Mouse (Mus musculus): ENCODE measurements at regions not wholly inside any gene's neighbourhood (a gene's known extent, or its start where the extent isn't known, plus 50 kb on each side); places are given as distances from the start of the nearest gene placed in this dataset.

DNA sequence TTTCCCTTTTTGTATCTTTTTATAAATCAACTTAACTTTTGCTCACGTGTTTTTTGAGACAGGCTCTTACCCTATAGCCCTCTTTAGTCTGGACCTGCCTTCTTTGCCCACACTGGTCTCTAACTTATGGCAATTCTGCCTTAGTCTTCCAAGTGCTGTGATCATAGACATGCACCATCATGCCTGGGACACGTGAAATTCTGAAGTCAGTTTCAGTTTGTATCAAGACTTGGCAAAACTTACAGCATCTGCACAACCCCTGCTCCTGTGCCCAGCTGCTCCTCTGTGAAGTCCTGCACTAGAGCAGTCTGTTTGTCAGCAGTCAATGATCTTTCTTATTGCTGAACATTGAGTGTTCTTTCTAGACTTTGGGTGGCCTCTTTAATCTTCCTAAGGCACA lies 114.3 kb upstream of the Tsc22d2 start:
- no peak for DNase-seq
- intact Hi-C loops (cut with DNase I), result loop anchor here (5.0 to 10.0 kb wide), 3 partner anchors 115 to 187 kb away; partner anchors contain the start of gene Tsc22d2

- intact Hi-C loops (cut with DNase I), result loop anchor here (5.0 to 10.0 kb wide), 3 partner anchors 114 to 186 kb away; partner anchors contain the start of gene Tsc22d2
- DNase-seq, result no peak
Observed at GRCm38 (mm10) chr3:58300801-58301485, 113.6 kb upstream of the Tsc22d2 start.

GRCm38 (mm10) chr3:58302322-58302721 lies 112.2 kb upstream of the Tsc22d2 start:
- no peak for DNase-seq
- intact Hi-C loops (cut with DNase I), result loop anchor here (5.0 to 10.0 kb wide), 3 partner anchors 112 to 185 kb away; partner anchors contain the start of gene Tsc22d2

GRCm38 (mm10) chr3:58303746-58304145 lies 110.8 kb upstream of the Tsc22d2 start:
- intact Hi-C loops (cut with DNase I), result loop anchor here (5.0 to 10.0 kb wide), 3 partner anchors 111 to 184 kb away; partner anchors contain the start of gene Tsc22d2

DNA sequence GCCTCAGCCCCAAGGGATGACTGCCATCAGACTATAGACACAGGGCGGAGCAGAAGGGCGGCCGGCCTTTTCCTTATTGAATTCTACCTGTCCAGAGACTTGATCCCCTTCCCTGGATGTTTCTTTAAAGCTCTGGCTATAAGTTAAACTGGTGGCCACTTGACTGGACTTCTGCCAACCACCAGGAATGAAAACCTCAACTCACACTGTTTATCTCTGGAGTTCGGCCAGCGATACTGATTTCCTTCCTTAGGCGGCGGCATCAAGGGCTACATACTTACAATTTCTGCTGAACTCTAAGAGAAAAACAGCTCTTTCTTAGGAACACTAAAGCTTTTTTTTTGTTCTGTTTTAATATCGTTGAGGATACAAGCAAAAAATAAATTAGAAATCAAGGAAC lies 104.9 kb upstream of the Tsc22d2 start:
- no peak for DNase-seq
- intact Hi-C loops (cut with DNase I), result loop anchor here (10.0 kb wide), 2 partner anchors 105 to 145 kb away; partner anchors contain the start of gene Tsc22d2

More at GRCm38 (mm10) chr3:58303746-58304145, 110.8 kb upstream of the Tsc22d2 start:
- DNase-seq, result no peak

- intact Hi-C loops (cut with DNase I), result no loop called here
- DNase-seq, result no peak
Observed at GRCm38 (mm10) chr3:58310390-58310789, 104.1 kb upstream of the Tsc22d2 start.

DNA sequence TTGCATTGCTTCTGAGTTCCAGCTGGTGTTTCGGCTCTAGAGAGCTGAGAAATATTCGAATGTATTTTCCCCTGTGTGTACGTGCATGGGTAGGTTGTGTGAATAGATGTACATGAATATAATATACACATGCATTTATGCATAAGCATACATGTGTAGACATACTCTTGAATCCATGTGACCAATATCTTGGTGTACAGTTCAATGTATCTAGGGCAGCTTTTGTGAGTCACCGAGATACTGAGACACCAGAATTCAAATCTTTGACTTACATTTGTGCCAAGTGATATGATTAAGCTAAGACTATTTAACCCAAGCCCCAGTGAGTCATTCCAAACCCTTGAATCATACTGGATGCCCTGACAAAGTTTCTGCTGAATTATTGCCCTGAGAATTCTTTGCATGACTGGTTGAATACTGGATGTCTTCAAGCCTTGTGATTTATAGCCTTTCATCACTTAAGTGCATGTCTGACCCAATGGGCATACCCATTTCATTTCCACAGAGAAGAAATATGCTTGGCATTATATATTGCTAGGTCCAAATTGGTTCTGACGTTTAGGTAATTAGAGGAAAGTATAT lies 103.3 kb upstream of the Tsc22d2 start:
- intact Hi-C loops (cut with DNase I), result no loop called here
- DNase-seq, result no peak

GRCm38 (mm10) chr3:58312623-58313022 lies 101.9 kb upstream of the Tsc22d2 start:
- intact Hi-C loops (cut with DNase I), result no loop called here
- no peak for DNase-seq

DNA sequence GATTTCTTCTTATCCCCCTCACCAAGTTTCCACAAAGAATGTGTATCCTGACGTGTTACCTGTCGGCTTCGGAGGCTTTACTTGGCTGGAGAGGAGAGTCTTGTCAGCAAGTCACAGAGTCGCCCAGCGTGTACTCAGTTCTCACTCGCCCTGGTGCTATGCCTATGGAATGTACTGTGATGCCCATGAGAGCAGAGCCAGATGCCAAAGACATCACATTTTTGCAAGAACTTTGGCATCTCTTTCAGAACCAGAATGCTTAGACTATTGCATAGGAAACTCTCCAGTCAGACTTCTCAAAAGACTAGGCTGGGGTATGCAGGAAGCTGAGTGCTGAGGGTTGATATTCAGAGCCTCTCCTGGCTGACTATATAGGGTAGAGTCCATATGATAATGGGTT lies 99.3 kb upstream of the Tsc22d2 start:
- no peak for DNase-seq
- intact Hi-C loops (cut with DNase I), result no loop called here

DNA sequence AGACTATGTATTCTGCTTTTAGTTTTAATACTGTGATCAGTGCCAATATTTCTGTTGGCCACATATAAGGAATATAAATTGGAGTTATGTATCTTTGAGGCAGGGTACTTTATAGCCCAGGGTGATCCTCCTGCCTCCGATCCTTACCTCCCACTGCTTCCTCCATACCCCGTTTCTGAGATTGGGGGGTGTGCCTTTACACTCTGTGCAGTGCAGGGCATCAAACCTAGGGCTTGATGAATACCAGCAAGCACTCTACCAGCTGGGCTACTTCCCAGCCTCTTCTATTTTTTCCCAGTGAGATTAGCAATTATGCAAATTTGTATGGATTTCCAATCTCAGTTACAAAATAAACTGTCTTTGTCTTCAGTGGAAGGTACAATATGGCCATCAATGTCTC lies 97.3 kb upstream of the Tsc22d2 start:
- intact Hi-C loops (cut with DNase I), result no loop called here
- no peak for DNase-seq

DNA sequence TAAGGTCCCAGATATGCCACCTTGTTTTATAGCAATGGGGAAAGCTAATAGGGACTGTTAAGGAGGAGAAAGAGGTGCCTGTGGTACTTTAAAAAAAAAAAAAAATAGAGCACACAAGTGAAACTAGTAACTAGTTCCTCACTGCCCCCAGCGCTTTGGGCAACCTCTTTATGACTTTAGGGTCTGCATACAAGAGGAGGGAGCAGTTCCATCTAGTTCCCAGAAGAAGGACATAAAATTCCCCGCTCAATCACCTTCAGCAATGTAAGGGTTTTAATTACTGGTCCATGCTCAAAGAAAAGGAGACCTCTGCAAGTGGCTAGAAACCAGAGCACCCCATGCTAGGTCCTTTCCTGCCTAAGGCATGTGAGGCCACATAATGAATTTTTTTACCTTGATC lies 95.8 kb upstream of the Tsc22d2 start:
- intact Hi-C loops (cut with DNase I), result no loop called here
- no peak for DNase-seq

- DNase-seq, result no peak
- intact Hi-C loops (cut with DNase I), result no loop called here
Observed at GRCm38 (mm10) chr3:58319463-58319862, 95.1 kb upstream of the Tsc22d2 start.

GRCm38 (mm10) chr3:58320812-58321211 lies 93.7 kb upstream of the Tsc22d2 start:
- intact Hi-C loops (cut with DNase I), result no loop called here
- no peak for DNase-seq

- DNase-seq, result no peak
- intact Hi-C loops (cut with DNase I), result no loop called here
Observed at GRCm38 (mm10) chr3:58322322-58322721, 92.2 kb upstream of the Tsc22d2 start.

- intact Hi-C loops (cut with DNase I), result no loop called here
- DNase-seq, result no peak
Observed at GRCm38 (mm10) chr3:58327721-58328120, 86.8 kb upstream of the Tsc22d2 start.

DNA sequence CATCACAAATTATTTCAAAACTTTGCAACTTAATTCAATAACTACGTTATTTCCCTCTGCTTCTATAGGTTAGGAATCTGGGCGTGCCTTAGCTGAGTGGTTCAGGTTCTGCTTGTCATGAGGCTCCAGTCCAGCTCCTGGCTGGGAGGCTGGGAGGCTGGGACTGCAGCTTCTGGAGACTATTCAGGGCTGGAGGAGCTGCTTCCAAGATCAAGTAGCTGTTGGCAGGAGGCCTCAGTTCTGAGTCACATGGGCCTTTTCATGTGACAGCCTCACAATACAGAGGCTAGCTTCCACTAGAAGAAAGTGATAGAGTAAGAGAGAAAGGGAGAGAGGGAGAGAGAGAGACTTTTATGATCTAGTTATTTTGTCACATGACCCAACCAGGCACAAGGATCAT lies 84.3 kb upstream of the Tsc22d2 start:
- intact Hi-C loops (cut with DNase I), result no loop called here
- peak; percentile 82 to 90 for DNase-seq

GRCm38 (mm10) chr3:58333997-58334396 lies 80.5 kb upstream of the Tsc22d2 start:
- DNase-seq, result no peak
- intact Hi-C loops (cut with DNase I), result no loop called here

DNA sequence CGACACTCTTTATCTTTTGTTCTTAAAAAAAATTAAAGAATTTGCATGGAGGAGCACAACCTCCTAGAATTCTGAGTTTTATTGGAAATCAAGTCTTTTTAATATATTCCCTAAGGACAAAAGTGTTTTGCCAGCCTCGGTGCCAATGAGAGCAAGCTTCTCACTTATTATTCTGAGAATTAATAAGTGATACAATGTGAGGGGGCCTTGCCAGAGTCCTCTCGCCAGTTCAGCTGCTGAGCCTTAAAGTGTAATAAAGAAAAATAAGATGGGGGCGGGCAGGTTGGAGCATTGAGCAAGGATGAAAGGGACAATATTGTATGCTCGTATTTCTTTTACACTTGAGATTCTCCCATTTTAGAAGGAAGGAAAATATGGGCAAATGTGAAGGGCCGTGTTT lies 79.2 kb upstream of the Tsc22d2 start:
- intact Hi-C loops (cut with DNase I), result no loop called here
- DNase-seq, result no peak

- no peak for DNase-seq
- intact Hi-C loops (cut with DNase I), result no loop called here
Observed at GRCm38 (mm10) chr3:58336135-58336534, 78.4 kb upstream of the Tsc22d2 start.

DNA sequence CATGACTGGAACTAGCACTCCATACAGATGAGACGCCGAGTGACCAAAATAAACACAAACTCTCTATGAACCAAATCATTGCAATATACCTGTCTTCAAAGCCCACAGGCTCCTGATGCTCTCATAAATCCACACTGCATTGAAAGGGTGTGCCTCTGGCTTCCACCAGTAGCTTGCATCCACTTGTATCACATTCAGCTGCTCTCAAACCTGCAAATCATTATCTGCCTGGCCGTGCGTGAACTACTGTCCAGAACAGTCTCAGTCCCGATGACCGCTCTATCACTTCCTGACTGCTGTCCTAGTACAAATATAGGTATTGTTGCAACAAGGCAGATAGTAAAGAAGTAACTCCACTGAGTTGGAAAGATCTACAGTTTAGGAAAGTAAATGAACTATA lies 77.9 kb upstream of the Tsc22d2 start:
- intact Hi-C loops (cut with DNase I), result no loop called here
- DNase-seq, result no peak

DNA sequence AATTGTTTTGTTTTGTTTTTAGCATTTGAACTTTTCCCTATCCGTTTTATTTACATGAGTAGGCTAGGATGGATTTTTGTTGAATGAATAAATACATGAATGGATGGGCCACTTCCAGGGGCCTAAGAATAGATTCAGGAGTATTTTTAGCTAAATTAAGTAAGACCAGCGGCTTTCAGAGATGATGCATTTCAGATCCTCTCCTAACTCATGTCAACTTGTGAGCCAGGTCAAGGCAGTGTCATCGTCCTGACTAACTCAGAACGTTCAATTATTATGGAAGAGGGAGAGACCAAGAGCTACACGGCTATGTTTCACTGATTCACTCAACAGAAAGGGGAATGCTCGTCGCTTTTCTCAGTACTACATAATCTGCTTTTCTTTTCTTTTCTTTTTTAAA lies 75.5 kb upstream of the Tsc22d2 start:
- intact Hi-C loops (cut with DNase I), result no loop called here

DNA sequence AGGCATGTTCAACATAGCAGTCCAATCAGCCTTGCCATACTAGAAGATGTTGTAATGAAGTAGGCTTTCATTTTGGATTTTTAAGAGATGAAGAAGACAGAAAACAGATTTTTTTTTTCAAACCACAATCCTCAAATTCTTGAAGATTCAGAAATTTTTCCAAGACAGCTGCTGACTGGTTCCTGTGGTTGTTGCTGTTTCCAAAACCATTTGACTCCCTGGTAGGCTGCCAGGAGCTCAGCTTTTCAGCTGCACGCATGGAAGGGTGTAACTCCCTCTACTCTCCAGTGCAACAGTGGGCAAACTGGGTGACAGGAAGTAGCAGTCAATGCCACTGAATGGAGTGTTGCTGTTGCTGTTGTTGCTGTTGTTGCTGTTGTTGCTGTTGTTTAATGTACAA lies 72.4 kb upstream of the Tsc22d2 start:
- no peak for DNase-seq

More for the DNA sequence above, 75.5 kb upstream of the Tsc22d2 start:
- DNase-seq, result no peak

More for the DNA sequence above, 72.4 kb upstream of the Tsc22d2 start:
- intact Hi-C loops (cut with DNase I), result no loop called here
